Mouse (Mus musculus) spleen, adult 10 weeks (tissue): ENCODE data around the gene Amacr. TPM values are rescaled to one million over a fixed set of nuclear protein-coding genes. Genes with fewer than 3 reads are reported as not detected.

Source experiments
- polyA plus RNA-seq: library from polyadenylated mRNA; stranded (reverse); fragments of 350-450 nt; fragmentation: Illumina TruSeq; extraction: RNeasy Lipid Tissue Mini Kit (QIAGEN cat#74804); gene quantifications from one replicate; pipeline ENCODE4 v1.2.3, GENCODE M21; 2015; ENCODE audit warnings: low replicate concordance; ENCODE audit not compliant: insufficient read depth

The Amacr gene
- 5.3 TPM for polyA plus RNA-seq

DNA sequence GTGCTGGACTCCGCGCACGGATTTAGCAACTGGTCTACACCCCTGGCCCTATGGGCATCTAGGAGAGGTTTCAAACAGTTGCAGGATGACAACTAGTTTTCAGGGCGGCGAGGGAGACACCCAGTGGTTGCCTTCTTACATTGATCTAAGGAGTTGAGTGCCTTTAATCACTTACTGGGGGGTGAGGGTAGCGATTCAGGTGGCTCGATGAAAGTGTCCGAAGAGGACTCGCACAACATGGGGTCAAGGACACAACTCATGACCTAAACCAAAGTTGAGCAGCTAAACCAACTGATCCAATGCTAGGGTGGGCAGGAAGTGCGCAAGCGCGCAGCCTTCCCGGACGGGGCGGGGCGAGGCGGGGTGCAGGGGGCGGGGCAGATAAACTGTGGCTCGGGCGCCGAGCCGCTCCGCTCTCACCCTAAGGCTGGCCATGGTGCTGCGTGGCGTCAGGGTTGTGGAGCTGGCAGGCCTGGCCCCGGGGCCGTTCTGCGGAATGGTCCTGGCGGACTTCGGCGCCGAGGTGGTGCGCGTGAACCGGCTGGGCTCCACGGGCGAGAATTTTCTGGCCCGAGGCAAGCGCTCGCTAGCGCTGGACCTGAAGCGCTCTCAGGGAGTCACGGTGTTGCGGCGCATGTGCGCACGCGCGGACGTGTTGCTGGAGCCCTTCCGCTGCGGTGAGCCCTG lies at the start of gene Amacr:
Amacr (plus strand) TSS at position 380 of the 687 bp plus-strand sequence.

DNA sequence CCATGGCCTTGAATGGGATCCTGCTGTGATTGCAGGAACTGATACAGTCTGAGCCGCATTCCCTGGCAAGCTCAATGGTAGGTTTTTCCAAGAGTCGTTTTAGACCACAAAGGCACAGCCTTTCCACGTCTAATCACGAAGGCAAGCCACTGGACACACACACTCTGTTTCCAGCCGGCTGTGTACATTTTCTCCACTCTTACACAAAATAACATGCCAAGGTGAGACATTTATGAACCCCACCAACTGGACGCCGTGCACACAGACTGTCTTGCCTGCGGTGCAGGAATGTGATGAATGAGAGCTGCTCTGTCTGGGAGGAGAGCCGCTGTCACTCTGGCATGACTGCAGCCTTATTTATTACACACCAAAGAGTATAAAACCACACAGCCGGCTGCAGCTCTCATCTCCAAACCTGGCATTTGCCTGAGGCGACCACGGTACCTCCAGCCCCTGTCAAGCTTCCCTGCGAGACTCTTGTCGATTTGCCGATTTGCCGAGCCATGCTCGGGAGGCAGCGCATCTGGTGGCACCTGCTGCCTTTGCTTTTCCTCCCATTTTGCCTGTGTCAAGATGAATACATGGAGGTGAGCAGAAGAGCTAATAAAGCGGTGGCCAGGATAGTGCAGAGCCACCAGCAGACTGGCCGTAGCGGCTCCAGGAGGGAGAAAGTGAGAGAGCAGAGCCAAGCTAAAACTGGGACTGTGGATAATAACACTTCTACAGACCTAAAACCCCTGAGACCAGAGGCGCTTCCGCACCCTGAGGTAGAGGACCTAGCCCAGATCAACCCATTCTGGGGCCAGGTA lies 29.4 kb upstream of the Amacr start, which contains the start of gene C1qtnf3:
C1qtnf3 (plus strand) TSS at position 382 of the 809 bp plus-strand sequence.

DNA sequence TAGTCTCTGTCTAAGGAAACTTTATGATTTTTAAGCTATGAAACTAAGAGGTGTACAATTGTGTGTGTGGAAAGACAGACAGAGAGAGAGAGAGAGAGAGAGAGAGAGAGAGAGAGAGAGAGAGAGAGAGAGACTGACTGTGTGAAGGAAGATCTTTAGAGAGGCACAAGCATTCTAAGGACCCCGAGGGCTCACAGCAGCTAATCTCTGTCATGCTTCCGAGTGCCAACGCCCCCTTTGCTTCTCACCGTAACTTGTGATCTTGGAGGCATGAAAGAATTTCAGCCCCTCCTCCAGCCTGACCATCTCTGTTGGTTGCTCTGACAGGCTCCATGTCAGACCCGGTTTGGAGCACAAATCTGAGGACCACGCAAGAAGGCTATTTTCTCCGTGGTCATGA lies 18.9 kb downstream of the Amacr start, which contains the start of gene Slc45a2:
Slc45a2 (plus strand) TSS at position 301 of the 400 bp plus-strand sequence.

DNA sequence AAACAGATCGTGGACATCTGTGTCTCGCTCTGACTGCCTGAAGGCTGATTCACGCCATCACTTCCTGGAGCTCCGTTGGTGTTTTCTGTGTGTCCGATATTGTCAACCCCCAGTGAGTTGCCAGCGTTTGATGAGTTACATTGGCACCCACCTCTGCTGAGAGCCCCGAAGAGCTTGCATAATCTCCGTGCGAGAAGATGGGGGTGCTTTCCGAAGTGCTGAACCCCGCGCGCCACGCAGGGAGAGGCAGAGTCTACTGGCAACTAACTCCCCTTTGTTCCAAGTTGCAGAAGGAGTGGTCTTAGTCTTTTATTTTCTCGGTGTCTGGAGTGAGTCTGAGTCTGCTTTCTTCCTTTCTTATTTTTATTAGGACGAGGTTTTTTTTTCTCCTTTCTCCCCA lies 56.2 kb downstream of the Amacr start, which contains the start of gene Rxfp3:
Rxfp3 (minus strand) TSS at position 281 of the 400 bp plus-strand sequence.

Other genes with a start within 250 kb of the Amacr start
- not detected for gene C1qtnf3, start 29.4 kb upstream of the Amacr start, polyA plus RNA-seq
- gene Slc45a2, start 19.0 kb downstream of the Amacr start, polyA plus RNA-seq: not detected
- not detected for gene Rxfp3, start 56.2 kb downstream of the Amacr start, polyA plus RNA-seq
- 0.36 TPM for gene Adamts12, start 83.0 kb downstream of the Amacr start, polyA plus RNA-seq